Mouse (Mus musculus) G1E (cell line): Measurements from ENCODE around the gene Sh3rf1.

Experiments used
- CTCF ChIP-seq: IDR thresholded peaks from 2 replicates; pipeline ENCODE4 v1.5.1; 2012; ENCODE audit warnings: low read depth, low read length, inconsistent platforms, mixed read lengths
- GATA1 ChIP-seq: IDR thresholded peaks from 2 replicates; pipeline ENCODE4 v1.6.1; 2012; ENCODE audit warnings: borderline replicate concordance, low read length, inconsistent platforms, mixed read lengths
- GATA2 ChIP-seq: IDR thresholded peaks from 2 replicates; pipeline ENCODE4 v1.6.1; 2012; ENCODE audit warnings: low read depth, low read length, inconsistent platforms, borderline replicate concordance
- POLR2AphosphoS5 ChIP-seq: IDR thresholded peaks from 2 replicates; pipeline ENCODE4 v1.6.1; 2012; ENCODE audit warnings: low read depth, low read length, inconsistent platforms; ENCODE audit not compliant: insufficient replicate concordance
- TAL1 ChIP-seq: conservative IDR thresholded peaks from 2 replicates; pipeline ENCODE4 v1.6.1; 2012; ENCODE audit warnings: low read depth, low read length, inconsistent platforms, mixed read lengths

- no peak for TF ChIP-seq CTCF
- TF ChIP-seq TAL1 = no peak
- no peak for TF ChIP-seq GATA1
- TF ChIP-seq POLR2AphosphoS5 = no peak
- TF ChIP-seq GATA2 = no peak
Measured at GRCm38 (mm10) chr8:61235499-61235898, 11.8 kb downstream of the Sh3rf1 start.
